Mouse (Mus musculus) gastrocnemius, adult 2 months (tissue): Measurements from ENCODE around the gene Rtn2. TPM values are rescaled to one million over a fixed set of nuclear protein-coding genes. Genes with fewer than 3 reads are reported as not detected.

ENCODE experiments used
- DNase-seq: peaks from one replicate; pipeline ENCODE4 v3.0.0; 2022
- H3K27ac ChIP-seq: fragments of 200-600 bp; 2 replicates; pipeline ENCODE4 v1.8.1; 2022; ENCODE audit warnings: mild to moderate bottlenecking
- H3K4me3 ChIP-seq: fragments of 200-600 bp; 2 replicates; pipeline ENCODE4 v1.8.1; 2022; ENCODE audit warnings: mild to moderate bottlenecking, moderate library complexity
- CTCF ChIP-seq: fragments of 200-600 bp; IDR thresholded peaks from 2 replicates; pipeline ENCODE4 v1.8.1; 2022; ENCODE audit warnings: antibody characterized with exemption, mild to moderate bottlenecking, moderate library complexity
- intact Hi-C: fragments of 180-260 bp; cut with DNase I; formaldehyde crosslinking; loops from one replicate; pipeline ENCODE4 v1.15.1; 2025
- long read RNA-seq, 2 experiments: library from polyadenylated mRNA; stranded (forward); transcript quantifications; one replicate each; pipeline ENCODE4 v2.0.0; 2021
- total RNA-seq, 2 experiments: library from RNA; stranded (reverse); gene quantifications; 2 replicates each; pipeline ENCODE4 v1.2.3; 2021

Gene Rtn2
- total RNA-seq, result 1,000 to 10,000 TPM in 1 of 2 experiments, 100 to 1,000 TPM in 1; 987 to 1,150 TPM
- long read RNA-seq, experiment 1, transcript Rtn2-202 (7 exons, 1,076 nt), result major isoform, 237 of 275 reads
- long read RNA-seq, experiment 1, partial matches to known transcripts, result 31 of 275 reads
- long read RNA-seq, experiment 1, other reads (novel, unspliced or antisense), result 5 of 275 reads
- long read RNA-seq, experiment 2, transcript Rtn2-202 (7 exons, 1,076 nt), result major isoform, 310 of 382 reads
- long read RNA-seq, experiment 2, partial matches to known transcripts, result 66 of 382 reads
- long read RNA-seq, experiment 2, other reads (novel, unspliced or antisense), result 4 of 382 reads

DNA sequence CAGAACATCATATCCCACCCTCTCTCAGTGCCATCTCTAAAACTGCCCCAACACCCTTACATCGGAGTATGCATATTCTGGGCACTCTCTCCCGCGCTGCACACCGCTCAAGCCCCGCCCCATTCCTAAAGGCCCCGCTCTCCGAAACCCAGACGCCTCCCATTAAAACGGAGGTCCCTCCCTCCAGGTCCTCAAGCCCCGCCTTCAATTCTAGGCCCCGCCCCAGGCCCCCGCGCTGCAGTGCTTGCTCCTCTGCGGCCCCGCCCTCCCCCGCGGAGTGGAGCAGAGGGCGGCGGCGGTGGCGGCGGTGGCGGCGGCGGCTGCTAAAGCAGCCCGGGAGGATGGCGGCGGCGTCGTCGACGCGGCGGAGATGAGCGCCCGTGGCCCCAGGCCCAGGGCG, at the start of gene Rtn2:
Rtn2 (plus strand) TSS at position 240 of the 400 bp plus-strand sequence.
- no peak for TF ChIP-seq CTCF
- intact Hi-C loops, result loop anchor here (2.0 to 5.0 kb wide), 2 partner anchors 44 to 105 kb away; partner anchors contain the start of gene Eml2
- Histone ChIP-seq H3K4me3 (peak within 1 kb of the TSS; percentile 74), H3K27ac (peak within 1 kb of the TSS; percentile 63)
- peak; percentile 90 for DNase-seq

DNA sequence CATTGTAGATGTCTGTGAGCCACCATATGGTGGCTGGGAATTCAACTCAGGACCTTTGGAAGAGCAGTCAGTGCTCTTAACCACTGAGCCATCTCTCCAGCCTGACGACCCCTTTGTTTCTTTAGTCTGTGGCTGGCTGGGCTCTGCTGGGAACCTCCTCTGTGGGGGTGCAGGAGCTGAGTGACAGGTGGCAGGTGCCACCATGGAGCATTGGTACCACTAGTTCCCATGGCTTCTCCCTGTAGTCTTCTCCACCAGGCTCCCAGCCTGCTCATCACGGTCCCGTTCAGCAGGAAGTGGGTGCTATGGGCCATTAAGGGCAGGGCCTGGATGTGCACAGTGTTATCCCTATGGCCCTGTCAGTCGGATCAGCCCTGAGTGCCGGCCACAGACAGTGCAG, 47.8 kb upstream of the Rtn2 start:
- Histone ChIP-seq H3K4me3 (no peak overlapping the region), H3K27ac (peak overlapping the region; percentile 92)
- intact Hi-C loops, result loop anchor here (5.0 kb wide), 1 partner anchor 128 kb away; no protein-coding TSS in a partner anchor
- no peak for DNase-seq
- TF ChIP-seq CTCF, result no peak

DNA sequence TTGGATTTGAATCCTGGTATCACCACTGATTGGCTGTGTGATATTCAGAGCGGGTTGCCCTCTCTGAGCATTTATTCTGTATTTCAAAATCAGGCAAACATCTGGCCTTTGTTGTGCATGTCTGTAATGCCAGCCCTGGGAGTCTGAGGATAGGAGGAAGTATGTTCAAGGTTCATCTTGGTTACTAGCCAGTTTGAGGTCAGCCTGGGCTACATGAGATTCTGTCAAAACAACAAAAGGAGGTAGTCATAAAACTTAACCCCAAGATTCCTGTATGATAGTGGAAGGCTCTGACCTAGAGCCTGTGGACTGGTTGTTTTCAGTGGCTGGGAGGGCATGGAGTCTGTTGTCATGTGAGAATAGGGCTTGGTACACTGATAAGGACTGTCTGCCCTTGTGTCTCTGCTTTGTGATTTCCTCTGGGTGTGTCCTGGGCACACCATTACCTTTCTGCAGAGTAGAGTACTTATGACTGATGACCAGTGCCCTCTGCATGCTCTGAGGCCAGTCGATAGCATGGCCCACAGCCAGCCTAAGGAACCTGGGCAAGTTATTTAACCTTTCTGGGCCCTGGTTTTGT, 47.2 kb upstream of the Rtn2 start:
- Histone ChIP-seq H3K4me3 (no peak overlapping the region), H3K27ac (peak overlapping the region; percentile 92)
- no peak for DNase-seq
- no peak for TF ChIP-seq CTCF
- intact Hi-C loops, result no loop called here

DNA sequence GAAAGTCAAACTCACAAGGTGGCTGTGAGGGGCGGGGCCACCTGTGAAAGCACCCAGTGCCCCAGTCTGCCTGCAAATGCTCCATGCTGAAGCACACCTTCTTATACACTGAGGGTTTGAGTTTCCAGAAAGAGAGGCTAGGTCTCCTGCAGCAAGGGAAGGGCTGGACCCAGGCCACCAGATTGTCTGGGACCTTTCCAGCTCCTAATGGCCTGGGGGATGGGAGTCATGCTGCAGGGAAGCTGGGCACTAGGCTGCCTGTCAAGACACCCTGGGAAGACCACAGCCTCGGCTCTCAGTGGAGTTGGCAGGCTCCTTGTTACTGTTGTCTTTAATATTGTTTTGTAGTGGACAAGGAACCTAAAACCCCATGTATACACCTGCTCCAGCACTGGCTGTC, 46.0 kb upstream of the Rtn2 start:
- TF ChIP-seq CTCF, result no peak
- peak overlapping the region; percentile 92 for H3K27ac ChIP-seq
- DNase-seq, result peak; percentile 67

DNA sequence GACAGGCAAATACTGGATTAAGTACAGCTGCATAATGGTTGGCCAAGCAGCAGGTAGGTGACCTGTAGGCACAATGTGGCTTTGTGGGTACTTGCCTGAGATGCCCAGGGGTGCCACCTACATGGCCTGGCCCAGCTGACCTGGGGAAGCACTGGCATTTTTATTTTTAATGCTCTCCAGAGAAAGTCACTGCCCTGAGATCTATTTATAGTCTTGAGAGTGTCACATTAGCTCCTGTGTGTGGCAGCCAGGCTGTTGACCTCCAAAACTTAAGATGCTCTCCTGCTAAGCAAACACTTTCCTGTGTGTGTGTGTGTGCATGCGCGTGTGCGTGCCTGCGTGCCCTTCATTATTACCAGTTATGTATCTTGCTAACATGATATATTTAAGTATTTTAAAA, 44.1 kb upstream of the Rtn2 start:
- H3K4me3 ChIP-seq, result 0 out of 2 replicates have a peak overlapping the region, but pooled peaks have one; percentile 2
- peak; percentile 67 for DNase-seq
- intact Hi-C loops, result loop anchor here (2.0 kb wide), 1 partner anchor 44 kb away; the partner anchor contains the start of gene Rtn2
- no peak for TF ChIP-seq CTCF
- peak overlapping the region; percentile 92 for H3K27ac ChIP-seq

More for the DNA sequence above, 46.0 kb upstream of the Rtn2 start:
- intact Hi-C loops, result no loop called here
- H3K4me3 ChIP-seq, result no peak overlapping the region

DNA sequence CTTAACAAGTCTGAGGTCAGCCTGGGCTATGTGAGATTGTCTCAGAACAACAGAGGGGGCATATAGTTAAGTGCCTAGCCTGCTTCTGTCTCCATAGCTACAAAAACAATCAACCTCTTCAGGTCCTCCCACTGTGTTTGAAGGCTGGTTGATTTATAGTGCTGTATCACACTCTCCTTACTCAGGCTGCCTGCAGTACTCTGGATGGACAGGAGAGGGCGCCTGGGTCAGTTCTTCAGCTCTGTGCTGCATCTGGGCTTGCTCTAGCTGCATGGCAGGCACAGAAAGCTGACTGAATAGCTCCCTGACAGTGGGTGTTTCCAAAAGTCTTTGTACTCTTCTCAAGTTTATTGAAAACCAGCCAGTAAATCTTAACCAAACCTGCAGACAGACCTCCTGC, 43.0 kb upstream of the Rtn2 start:
- H3K27ac ChIP-seq, result peak overlapping the region; percentile 92
- DNase-seq, result peak; percentile 93
- peak; percentile 99 for TF ChIP-seq CTCF
- H3K4me3 ChIP-seq, result peak overlapping the region; percentile 13; the same call in 1 of the 2 replicates
- intact Hi-C loops, result loop anchor here (2.0 kb wide), 1 partner anchor 43 kb away; the partner anchor contains the start of gene Rtn2

DNA sequence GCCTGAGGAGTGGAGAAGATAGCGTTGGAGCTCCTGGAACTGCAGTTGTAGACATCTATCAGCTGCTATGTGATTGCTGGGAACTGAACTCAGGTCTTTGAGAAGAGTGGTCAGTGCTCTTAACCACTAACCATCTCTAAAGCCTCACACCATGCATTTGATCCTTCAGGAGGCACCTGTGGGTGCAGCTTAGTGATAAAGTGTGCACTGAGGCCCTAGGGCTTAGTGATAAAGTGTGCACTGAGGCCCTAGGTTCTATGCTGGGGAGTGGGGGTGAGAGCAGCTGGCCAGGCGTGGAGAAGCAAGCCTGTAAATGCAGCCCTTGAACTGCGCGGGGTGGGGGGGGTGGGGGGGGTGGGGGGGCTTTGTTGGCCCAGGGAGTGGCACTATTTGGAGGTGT, 42.4 kb upstream of the Rtn2 start:
- intact Hi-C loops, result loop anchor here (2.0 to 5.0 kb wide), 2 partner anchors 43 to 107 kb away; partner anchors contain the start of gene Rtn2
- no peak for DNase-seq
- H3K4me3 ChIP-seq, result no peak overlapping the region
- TF ChIP-seq CTCF, result no peak
- H3K27ac ChIP-seq, result peak overlapping the region; percentile 92

DNA sequence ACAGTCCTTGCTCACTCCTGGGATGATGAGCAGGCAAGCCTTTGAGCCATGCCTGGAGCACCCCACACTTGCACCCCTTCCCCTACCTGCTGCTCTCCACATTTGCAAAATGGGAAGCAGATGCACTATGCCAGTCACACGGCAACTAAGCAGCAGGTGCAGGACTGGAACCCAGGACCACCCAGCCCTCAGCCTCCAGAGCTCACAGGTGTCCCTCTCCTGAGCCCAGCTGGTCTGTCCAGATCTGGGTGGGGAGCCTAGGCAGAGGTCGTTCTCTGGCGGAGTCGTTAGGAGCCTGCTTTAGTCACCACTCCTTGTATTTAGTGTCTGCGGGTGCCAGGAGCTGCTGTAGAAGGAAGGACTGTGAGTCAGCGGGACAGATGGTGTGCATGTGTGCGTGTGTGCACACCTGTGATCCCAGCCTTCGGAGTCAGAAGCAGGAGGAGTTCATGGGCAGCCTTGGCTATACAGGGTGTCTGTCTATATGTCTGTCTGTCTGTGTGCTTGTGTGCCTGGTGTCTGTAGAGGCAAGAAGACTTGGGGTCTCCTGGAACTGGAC, 41.4 kb upstream of the Rtn2 start:
- H3K27ac ChIP-seq, result peak overlapping the region; percentile 51; the same call in 1 of the 2 replicates
- intact Hi-C loops, result loop anchor here (5.0 kb wide), 1 partner anchor 106 kb away; no protein-coding TSS in a partner anchor
- H3K4me3 ChIP-seq, result no peak overlapping the region
- DNase-seq, result no peak
- no peak for TF ChIP-seq CTCF

DNA sequence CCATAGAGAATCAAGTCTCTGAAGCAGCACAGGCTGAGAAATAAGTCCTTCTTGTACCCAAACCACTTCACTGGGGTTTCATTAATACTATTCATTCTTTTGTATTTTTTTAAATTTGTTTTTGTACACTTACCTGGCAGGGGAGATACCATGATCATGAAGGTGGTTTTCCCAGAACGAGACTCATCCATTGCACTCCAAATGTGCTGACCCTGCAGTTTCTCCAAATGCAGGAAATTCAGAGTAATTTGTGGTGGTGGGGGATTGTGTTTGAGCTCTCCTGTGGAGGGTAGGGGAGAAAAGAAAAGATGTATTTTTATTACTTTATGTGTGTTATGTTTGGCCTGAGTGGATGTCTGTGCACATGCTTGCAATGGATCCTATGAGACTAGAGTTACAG, 40.4 kb upstream of the Rtn2 start:
- intact Hi-C loops, result loop anchor here (5.0 kb wide), 1 partner anchor 105 kb away; no protein-coding TSS in a partner anchor
- no peak for DNase-seq
- Histone ChIP-seq H3K27ac (no peak overlapping the region), H3K4me3 (no peak overlapping the region)
- TF ChIP-seq CTCF, result no peak

DNA sequence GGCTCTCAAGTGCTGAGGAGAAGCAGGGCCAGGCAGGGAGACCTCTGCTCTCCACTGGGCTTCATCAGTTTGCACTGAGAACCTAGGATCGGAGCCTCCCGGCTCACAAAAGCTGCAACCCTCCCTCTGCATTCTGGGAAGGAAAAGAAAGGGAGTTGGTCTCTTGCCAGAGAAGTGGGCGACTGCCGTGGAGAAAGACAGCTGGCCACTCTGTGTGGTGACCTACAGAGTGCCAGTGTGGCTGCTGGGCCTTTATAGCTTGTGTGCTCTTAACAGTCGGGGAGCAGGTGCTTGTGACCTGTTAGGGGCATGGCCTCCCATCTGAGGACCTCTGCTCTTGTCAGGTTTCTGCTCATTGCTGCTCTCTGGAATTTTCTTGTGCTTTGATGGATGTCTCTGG, 38.6 kb upstream of the Rtn2 start:
- H3K4me3 ChIP-seq, result no peak overlapping the region
- 0 out of 2 replicates have a peak overlapping the region, but pooled peaks have one; percentile 16 for H3K27ac ChIP-seq
- TF ChIP-seq CTCF, result no peak
- DNase-seq, result no peak
- intact Hi-C loops, result loop anchor here (5.0 kb wide), 1 partner anchor 103 kb away; no protein-coding TSS in a partner anchor

DNA sequence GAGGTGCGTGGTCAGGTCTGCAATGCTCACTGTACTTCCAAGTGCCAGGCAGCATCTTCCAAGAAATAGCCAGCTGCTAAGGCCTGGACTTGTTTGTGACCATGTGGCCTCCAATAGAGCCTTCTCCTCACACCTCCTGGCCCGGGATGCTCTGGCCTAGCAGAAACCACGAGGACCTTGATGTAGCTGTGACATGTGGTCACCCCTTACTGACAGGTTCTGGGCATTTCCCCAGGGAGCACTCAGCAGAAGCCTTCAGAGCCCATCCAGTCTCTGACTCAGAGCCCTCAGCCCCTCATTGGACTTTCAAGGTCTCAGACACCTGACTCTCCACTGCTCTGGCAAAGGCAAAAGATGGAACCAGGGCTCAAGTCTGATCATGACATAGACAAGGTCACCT, 37.3 kb upstream of the Rtn2 start:
- Histone ChIP-seq H3K27ac (peak overlapping the region; percentile 12; the same call in 1 of the 2 replicates), H3K4me3 (no peak overlapping the region)
- intact Hi-C loops, result no loop called here
- DNase-seq, result no peak
- TF ChIP-seq CTCF, result no peak

DNA sequence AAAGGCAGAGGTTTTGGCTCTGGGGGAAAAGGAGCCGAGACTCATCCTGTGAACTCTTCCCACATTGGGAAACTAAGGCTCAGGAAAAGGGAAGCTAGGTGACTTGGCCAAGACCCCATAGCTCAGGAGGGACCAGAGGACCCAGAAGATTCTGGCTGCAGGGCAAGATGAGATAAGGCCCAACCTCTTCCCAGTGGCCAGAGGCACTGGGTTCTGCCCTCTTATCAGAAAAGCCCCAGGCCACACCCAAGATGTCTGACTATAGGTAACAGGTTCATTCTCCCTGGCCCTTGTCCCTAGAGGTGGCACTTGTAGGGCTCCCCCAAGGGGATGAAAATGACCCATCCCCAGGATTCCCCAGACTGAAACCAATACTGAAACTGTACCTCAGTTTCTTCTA, 35.6 kb upstream of the Rtn2 start:
- DNase-seq, result no peak
- intact Hi-C loops, result no loop called here

DNA sequence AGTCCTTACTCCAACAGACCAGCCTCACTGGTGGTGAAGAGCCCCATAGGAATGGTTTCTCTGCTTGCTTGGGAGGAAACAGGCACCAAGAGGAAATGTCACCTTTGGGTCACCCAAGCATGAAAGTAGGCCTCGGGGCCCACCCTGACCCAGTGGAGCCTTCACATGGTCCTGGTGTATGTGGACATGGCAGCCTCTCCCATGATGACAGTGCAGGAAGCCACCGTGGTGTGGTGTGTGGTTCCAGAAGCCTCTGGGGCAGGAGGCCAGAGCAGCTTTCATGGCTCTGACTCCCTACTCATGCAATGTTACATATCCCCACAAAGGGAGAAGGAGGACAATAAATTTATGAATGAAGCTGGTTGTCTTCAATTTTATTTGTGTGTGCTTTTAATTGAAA, 34.9 kb upstream of the Rtn2 start:
- DNase-seq, result no peak

More for the DNA sequence above, 35.6 kb upstream of the Rtn2 start:
- no peak overlapping the region; the same call in 1 of the 2 replicates for H3K27ac ChIP-seq
- TF ChIP-seq CTCF, result no peak
- H3K4me3 ChIP-seq, result no peak overlapping the region

More for the DNA sequence above, 34.9 kb upstream of the Rtn2 start:
- TF ChIP-seq CTCF, result no peak
- Histone ChIP-seq H3K27ac (peak overlapping the region; percentile 24; the same call in 1 of the 2 replicates), H3K4me3 (no peak overlapping the region)
- intact Hi-C loops, result no loop called here
